ENCODE assay signal across 27 mouse cellular contexts in the genomic region with DNA sequence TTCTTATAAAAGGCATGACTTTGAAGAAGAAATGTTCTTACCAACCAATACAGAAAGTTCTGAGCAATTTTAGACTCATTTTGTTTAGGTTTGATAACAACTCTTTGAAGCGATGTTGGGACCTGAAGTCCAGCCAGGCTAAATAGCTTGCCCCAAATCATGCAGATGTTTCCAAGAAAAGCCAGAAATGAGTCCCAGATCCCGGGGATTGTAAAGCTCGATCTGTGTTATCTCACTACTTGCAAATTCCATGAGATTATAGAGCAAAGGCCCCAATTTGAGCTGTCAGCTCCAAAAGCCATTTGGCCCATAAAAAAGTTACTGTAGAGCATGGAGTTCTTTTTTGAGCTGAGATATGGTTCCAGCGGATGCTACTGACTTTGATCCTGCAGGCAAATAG.
"Had no signal": no experiment of that assay in that cellular context is flagged by ENCODE, and none has a peak within 500 bp of the region (broad histone marks: within the 10 kb centered on the region; RNA-seq: fewer than 3 reads in every experiment).

No protein-coding gene starts in this region.

- DNase-seq: gastrocnemius, adult 2 months; gastrocnemius, postnatal 10 days; gastrocnemius, postnatal 25 days; heart, postnatal 14 days; heart, postnatal 4 days; kidney, adult 18-20 months; kidney, adult 8-10 months; kidney, postnatal 14 days; kidney, postnatal 36 days; layer of hippocampus, postnatal 36 days; left cerebral cortex, postnatal 4 days; liver had no signal

- ATAC-seq: hindbrain, embryonic 16.5 days; inflammation-experienced regulatory T-cells, adult 6 months; intestine, embryonic 15.5 days; intestine, postnatal 0 days; liver, embryonic 12.5 days had no signal

- H3K9ac ChIP-seq: heart, embryonic 13.5 days; heart, embryonic 15.5 days; hindbrain, embryonic 12.5 days; hindbrain, embryonic 14.5 days; intestine, embryonic 15.5 days; kidney, embryonic 15.5 days; limb, embryonic 13.5 days; liver, embryonic 12.5 days; liver, embryonic 14.5 days had no signal

- H3K4me2 ChIP-seq: heart, embryonic 13.5 days; heart, embryonic 15.5 days; hindbrain, embryonic 12.5 days; hindbrain, embryonic 14.5 days; intestine, embryonic 15.5 days; kidney, embryonic 15.5 days; limb, embryonic 13.5 days; liver, embryonic 12.5 days had no signal

- H3K4me3 ChIP-seq: gastrocnemius, adult 2 months; heart, embryonic 10.5 days; heart, embryonic 13.5 days; heart, embryonic 15.5 days; hindbrain, embryonic 10.5 days; hindbrain, embryonic 12.5 days; intestine, embryonic 15.5 days; kidney, embryonic 15.5 days; limb, embryonic 13.5 days; liver, embryonic 12.5 days had no signal

- H3K27me3 ChIP-seq: heart, embryonic 13.5 days; heart, embryonic 15.5 days; hindbrain, embryonic 12.5 days; intestine, embryonic 15.5 days; kidney, embryonic 15.5 days; limb, embryonic 13.5 days; liver, embryonic 12.5 days had no signal

- H3K9me3 ChIP-seq: heart, embryonic 10.5 days; heart, embryonic 13.5 days; heart, embryonic 15.5 days; hindbrain, embryonic 10.5 days; hindbrain, embryonic 12.5 days; intestine, embryonic 15.5 days; kidney, embryonic 15.5 days; limb, embryonic 13.5 days; liver, embryonic 12.5 days had no signal

- H3K36me3 ChIP-seq: heart, embryonic 10.5 days; heart, embryonic 13.5 days; heart, embryonic 15.5 days; hindbrain, embryonic 10.5 days; hindbrain, embryonic 12.5 days; intestine, embryonic 15.5 days; kidney, embryonic 15.5 days; limb, embryonic 13.5 days; liver, embryonic 12.5 days had no signal

- H3K27ac ChIP-seq: gastrocnemius, adult 2 months; heart, embryonic 10.5 days; heart, embryonic 13.5 days; heart, embryonic 15.5 days; hindbrain, embryonic 10.5 days; hindbrain, embryonic 12.5 days; hindbrain, embryonic 14.5 days; intestine, embryonic 15.5 days; kidney, embryonic 15.5 days; kidney, postnatal 0 days; limb, embryonic 13.5 days; liver, embryonic 12.5 days; liver, embryonic 14.5 days had no signal

- H3K4me1 ChIP-seq: heart, embryonic 10.5 days; heart, embryonic 15.5 days; hindbrain, embryonic 10.5 days; hindbrain, embryonic 12.5 days; intestine, embryonic 15.5 days; kidney, embryonic 15.5 days; limb, embryonic 13.5 days; liver, embryonic 12.5 days had no signal
